Mouse (Mus musculus) mesoderm, embryonic 11.5 days (tissue): Measurements from ENCODE around the gene BC067074.
"Not testable (repeated sequence)": the region's sequence is repeated elsewhere in the genome, so short reads cannot be mapped to it uniquely, and the experiment has no call there.

Experiments used
- DNase-seq: peaks from one replicate; pipeline ENCODE4 v3.0.0-alpha.2; 2012; ENCODE audit warnings: low read depth, low spot score

BC067074 gene

DNA sequence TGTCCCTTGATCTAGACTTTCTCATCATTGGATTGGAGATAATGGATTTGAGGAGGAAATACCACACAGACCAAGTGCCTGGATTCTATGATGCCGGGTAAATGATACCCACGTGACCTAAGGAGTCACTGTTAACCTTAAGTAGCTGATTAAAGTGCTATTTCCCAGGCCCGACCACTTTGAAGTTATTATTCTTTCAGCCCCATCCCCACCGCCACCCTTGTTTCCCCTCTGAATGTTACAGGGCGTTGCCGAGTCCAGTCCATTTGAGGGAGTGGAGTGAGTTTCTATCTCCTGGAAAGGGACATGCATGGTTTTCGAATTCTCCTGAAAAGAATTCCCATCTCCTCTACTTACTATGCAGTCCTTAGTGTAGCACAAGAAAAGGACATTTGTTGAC is 84.7 kb downstream of the BC067074 start:
- DNase-seq = no peak

DNA sequence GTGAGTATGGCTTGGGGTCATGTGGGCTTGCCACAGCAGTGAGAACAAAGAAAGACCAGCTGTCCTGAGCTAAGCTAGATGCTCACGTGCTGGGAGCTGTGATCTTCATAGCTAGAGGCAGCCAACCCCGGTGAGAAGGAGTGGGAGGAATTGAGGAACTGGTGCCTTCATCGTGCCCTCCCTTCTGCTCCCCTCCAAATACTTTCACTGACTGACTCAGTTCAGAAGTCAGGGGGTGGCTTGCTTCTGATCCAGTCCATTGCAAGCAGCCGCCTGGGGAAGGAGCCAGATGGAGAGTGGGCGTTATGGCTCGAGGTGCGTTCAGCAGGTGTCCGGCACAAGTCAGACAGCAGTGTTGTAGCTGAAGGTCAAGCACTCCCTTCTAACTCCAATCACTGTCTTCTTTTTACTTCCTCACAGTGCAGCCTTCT is 86.0 kb downstream of the BC067074 start:
- DNase-seq = no peak

DNA sequence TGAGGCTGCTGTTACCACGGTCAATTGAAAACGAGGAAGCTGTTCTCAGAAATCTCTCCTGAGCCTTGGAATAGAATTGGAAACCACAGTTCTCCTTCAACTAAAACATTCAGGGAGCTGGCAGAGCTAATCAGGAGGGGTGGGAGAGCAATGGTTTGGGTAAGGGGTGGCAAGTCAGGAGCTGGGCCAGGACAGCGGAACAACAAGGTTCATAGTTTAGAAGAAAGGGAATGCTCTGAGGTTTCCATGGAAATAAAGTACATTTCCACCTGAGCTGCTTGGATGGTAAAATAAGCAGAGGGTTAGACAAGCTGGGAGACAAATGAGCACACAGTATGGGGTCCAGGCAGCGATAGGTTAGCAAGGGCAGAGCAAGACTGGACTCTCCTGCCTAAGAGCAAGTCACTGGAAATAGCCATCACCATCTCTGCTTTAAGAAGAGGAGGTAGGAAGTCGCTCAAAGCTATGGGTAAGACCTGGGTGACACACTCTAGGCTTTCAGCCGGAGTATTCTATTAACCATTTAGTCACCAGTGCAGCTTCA is 86.9 kb downstream of the BC067074 start:
- DNase-seq = peak; percentile 40

DNA sequence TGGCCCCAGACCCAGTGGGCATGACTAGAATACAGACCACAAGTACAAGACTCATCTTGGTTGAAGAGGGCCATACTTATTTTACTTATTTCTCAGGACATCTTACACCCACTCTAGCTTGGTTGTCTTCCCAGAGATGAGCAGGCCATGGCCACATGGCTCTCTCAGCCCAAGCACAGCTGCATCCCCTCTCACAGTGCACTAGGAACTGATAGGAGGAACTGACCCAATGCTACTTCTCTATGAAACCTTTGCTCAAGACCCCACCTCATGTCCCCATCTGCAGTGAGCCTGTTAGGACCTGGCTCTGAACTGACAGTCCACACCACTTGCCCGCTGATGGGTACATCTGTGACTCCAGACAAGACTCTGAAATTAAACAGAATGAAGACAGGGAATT is 88.8 kb downstream of the BC067074 start:
- no peak for DNase-seq

DNA sequence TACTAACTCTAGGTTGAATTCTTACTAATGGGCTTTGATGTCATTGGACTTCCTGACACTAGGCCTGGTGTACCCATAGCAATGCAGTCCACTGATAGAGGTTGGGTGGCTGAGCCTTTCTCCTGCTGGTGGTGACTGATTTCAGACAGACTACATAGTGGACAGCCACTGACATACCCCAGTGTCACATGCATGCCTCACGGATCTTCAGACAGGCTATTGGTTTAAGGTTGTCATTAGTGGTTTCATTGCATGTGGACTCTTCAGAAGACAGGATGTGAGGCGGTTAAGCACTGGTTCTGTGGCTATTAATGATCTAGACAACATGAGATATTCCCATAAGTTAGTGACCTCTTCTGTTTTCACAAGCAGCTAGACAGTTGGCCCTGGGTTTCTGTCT is 89.2 kb downstream of the BC067074 start:
- no peak for DNase-seq

DNA sequence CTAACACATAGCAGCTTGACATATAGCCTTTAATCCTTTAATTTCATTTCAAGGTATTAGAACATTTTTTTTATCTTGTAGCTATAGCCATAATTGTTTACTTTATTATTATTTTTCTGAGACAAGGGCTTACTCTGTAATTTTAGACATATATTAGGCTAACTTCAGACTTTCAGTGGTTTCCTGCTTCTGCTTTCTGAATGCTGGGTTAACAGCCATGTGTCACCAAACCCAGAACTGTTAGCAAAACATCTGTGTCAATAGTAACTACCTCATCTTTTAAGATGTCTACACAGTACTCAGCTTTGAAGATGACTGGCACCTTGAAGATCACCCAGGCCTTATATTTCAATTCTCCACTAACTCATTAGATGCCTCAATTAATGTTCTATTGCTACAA is 89.8 kb downstream of the BC067074 start:
- DNase-seq = not testable (repeated sequence)

DNA sequence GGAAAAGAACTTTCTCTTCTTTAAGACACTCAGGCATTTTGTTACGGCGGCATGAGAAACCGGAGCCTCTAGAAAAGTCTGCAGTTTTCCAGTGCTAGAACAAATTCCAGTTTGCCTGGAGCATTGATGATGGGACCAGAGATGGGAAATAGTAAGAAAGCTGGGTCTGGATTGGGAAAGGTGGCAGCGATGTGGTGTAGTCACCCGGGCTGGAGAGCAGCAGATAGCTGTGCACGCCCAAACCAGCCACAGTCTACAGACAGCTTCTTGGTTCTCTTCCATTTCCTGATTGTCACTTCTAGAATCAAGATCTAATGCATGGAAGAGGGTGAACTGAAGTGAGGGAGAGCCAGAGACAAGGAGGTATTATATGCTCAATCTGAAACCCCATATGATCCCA is 100.4 kb downstream of the BC067074 start:
- no peak for DNase-seq

DNA sequence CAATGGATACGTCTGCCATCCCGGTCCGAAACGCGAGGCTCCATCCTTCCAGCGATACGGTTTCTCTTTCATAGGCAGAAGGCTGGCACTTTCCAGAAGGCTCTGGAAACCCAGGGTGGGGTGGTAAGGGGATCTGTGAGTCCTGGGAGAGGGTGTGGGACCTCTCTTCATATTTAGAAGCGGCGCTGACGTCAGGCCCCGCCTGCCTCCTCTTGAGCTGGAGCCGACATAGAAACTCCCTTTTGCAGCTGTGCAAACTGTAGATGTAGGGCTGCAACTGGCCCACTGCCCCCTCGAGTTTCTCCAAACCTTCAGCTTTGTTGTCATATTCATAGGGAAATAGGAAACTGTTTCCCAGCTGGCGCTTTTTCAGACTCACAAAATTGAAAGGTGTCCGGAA is 101.6 kb downstream of the BC067074 start:
- no peak for DNase-seq

DNA sequence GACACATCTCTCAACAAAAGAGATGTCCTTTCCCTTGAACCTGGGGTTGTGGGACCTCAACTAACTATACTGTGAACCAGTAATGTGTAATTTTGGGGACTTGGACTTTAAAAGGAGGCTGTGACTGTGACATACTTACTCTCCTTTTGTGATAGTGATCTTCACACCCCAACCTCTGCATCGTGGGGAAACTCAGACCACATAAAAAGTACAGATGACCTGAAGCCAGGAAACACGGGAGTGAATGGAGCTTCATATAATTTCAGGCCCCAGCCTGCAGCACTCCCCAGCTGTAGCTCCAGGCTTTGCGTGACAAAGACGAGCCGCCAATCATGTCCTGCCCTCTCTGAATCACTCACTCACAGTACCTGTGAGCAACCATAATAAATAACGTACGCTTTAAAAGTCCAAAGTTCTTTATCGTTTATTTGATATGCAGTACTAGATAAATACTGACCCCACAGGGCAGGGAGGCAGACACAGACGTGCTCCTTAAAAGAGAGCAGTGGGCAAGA is 104.1 kb downstream of the BC067074 start:
- no peak for DNase-seq

DNA sequence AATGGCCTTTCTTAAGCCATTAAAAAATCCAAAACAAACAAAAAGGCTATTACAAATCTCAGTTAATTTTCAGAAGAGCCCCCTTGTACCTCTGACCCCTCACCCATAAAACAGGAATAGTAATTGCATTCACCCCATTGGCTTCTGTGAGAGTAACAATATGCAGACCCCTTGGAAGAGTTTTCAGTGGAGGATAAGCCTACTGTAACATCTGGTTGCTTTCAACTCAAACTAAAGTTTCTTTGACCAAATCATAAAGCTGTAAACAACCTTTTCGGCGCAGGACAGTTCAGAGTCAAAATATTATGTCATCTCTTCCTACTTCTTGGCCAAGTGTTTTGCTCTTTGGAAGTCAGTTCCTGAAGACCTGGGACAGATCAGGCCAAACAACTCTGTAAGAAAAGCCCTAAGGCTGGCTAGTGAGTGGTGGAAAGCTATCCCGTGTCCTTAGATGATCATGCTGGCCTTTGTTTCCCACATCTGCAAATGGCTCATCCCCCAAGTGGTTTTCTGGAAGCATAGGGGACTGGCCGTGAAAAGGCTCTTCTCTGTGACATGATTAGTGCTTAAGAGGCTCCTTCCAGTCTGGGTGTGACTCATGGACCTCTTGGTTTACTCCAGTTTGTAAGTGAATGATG is 108.5 kb downstream of the BC067074 start:
- DNase-seq = no peak

DNA sequence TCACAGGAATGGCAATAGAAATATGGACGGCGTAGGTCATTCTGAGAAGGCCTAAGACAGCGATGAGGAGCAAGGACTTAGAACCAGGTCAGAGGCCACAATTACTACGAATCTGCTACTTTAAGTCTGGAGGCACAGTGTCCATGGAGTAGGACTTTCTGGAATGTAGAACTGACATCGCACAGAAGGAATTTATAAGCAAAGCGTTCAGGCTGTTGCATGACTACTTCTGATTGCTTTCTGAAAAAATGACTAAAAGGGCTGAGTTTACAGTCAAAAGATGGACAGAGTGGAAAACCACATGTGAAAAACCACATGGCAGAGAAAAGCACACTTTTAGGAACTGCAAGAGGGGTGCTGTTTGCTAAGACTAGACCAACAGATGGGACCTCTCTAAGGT is 110.7 kb downstream of the BC067074 start:
- no peak for DNase-seq

DNA sequence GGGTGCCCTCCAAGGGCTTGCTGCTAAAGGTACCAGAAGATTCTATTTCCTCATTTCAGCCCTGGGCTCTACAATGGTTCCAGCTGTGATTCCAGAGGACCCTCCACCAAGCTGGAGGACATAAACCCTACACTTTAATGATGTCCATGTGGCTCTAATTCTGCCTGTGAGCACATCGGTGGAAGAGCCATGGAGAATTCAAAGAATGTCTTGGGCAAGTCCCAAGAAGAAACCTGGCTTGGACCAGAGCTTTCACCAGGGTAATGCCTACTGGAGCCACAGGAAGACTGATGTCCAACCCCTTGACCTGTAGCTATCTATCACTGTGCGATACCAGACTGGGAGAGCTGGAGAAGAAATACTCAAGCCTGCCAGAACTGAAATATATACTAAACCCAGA is 111.2 kb downstream of the BC067074 start:
- peak; percentile 48 for DNase-seq

DNA sequence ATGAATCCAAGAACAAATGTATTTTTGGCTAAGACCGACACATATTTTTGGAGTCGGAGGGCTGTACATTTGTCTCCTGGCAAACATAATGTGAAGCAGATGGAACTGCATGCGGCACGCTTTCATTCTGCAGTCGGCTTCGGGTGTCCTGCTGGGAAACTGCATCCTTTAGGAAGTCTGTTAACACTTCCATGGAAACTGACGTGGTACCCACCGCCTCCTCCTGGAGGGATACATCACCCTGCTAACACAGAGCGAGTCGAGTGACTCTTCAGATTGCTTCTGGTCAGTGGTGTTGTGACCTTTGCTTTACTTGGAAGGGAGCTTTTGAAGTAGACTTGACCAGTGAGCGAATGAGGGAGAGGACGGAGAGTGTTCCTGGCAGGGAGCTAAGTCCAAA is 117.0 kb downstream of the BC067074 start:
- DNase-seq = peak; percentile 76

DNA sequence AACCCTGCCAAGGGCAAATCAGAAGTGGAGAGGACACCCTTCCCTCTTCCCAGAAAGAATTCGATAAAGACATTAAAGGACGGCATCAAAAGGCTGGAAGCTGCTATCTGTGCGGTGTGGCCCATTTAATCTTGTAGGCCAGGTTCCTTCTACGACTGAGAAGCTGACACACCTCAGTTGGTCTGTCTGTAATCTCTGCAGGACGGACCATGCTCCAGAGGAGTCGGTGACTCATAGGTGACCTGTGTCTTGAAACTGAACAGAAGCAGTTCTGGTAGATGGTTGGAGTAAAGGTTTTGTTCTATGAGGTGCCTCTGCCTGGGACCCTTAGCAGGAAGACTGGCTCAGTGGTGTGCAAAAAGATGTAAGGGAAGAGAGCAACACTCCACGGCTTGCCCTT is 122.6 kb downstream of the BC067074 start:
- no peak for DNase-seq

DNA sequence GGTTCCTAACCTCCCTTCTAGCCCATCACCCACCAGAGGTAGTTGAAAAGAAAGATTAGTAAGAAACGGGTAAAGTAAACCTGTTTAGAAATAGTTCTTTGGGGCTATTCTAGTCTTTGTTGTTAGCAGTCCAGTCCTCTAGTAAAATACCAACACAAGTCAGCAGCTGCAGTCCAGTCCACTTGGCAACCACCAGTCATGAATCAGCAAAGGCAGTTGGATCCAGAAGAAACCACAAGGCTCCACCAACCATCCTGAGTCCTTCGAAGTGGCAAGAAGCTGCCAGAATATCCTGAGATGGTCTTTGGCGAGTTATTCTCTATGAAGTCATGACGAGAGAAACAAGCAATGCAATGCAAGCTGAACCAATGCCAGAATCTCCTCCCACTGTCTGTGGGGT is 124.0 kb downstream of the BC067074 start:
- no peak for DNase-seq

DNA sequence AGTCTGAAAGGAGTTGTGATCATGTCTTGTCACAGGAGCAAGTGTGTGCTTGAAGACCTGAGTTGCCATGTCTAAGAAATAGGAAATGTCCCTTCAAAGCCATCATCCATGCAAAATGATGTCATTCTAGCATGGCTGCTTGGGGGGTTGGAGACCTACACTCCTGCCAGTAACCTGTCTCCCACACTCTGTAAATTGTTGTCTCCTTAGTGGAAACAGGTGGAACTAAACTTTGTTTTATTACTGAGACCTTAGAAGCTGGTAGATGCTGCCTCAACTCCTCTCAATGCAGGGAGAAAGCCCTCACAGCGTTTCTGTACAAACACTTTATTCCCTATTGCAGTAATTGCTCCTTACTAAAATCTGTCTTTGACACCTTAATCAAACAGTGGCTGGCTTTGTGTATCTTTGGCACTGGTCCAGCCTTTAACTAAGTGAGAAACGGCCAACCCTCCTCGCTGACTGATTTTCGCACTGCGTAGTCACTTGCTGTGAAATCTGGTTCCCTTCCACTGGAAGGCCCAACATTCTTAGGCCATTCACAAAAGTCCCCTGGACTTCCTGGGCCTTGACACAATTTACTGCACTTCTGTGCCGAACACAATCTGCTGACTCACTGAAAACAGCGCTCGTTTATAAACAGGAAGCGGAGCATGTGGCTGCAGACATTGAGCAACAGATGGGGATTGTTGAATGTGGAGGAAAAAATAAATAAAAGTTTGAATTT is 125.0 kb downstream of the BC067074 start:
- DNase-seq = no peak

DNA sequence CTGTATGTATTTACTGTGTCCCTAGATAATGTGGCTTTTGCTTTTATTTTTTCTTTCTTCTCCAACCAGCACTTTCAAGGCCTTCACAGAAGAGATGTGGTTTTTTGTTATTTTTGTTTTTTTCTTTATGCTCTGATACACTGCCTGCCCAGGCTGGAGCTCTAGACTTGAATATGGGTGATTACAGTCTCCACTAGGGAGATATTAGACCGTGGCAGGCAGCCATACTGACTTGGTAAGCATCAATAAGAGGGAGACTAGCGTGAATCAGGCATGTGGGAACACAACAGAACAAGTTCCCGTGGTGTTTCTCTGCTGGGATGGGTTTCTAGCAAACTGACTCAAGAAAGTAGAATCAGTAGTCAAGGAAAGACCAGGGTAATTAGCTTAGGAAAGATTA is 125.7 kb downstream of the BC067074 start:
- no peak for DNase-seq

DNA sequence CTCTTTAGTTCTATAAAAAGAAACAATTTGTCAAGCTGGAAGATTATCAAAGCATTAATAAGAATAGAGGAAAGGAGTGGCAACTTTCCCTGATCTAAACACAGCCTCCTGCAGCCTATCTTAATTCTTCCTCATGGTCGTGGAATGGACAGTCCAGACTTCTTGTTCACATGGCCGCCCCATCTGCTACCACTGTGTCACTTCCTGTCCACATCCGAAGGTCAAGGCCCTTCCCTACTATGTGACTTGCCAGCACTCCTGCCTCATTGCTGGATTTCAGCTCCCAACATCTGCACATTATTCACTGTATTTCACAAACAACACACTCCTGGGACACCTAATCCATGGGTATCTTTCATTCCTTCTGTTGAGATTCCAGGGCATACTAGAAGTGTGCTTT is 128.5 kb downstream of the BC067074 start:
- DNase-seq = no peak

DNA sequence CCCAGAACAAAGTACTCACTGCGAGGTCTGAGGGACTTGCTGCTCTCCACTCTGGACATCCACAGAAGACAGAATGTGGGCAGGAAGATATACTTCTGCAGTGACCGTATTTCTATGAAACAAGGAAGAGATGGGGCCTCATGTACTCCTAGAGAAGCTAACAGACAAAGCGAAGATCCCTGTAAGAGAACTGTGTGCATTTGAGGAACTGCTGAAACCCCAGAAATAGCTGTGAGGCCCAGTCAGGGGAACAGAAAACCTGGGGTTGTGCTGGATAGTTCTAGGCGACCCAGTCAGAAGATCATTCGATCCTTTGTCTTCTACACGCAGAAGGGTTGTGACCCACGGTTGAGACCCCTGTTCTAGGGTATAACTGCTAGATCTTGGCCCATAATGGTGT is 130.9 kb downstream of the BC067074 start:
- DNase-seq = no peak

DNA sequence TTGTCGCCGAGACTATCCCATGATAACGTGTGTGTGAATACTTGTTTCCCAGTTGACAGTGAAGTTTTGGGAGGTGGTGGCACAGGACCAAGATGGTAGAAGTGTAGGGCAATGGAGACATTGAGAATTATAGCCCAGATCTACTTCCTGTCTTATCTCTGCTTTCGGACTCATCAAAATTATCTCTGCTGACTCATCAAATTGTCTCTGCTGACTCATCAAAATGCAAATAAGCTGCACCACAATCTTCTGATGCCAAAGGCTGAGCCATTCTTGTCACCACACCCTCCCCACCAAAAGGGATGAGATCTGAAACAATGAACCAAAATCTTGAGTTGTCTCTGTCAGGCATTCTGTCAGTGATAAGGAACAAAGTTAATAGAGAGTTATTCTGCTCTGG is 132.9 kb downstream of the BC067074 start:
- no peak for DNase-seq
